Comparison of ENCODE assay signal across 28 mouse cellular contexts in the genomic region with DNA sequence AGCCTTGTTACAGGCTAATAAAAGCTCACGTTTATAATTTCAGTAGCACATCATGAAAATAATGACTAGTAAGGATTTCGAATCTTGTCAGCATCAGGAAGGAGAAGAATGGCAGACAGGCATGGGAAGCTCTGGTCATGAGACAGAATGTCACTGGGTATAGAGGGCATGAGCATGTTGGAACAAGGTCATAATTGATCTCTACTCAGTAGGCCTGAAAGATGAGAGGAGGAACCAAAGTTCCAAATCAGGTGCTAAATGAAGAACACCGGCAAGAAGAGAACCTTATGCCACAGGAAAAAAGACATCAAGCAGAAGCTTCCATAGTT.
"Had no signal": no experiment of that assay in that cellular context is flagged by ENCODE, and none has a peak within 500 bp of the region (broad histone marks: within the 10 kb centered on the region; RNA-seq: fewer than 3 reads in every experiment).

No protein-coding gene starts in this region.

- H3K4me1 ChIP-seq: embryonic facial prominence, embryonic 13.5 days; embryonic facial prominence, embryonic 15.5 days; forebrain, embryonic 10.5 days; forebrain, embryonic 12.5 days; forebrain, embryonic 13.5 days; forebrain, embryonic 15.5 days had no signal

- H3K27me3 ChIP-seq: embryonic facial prominence, embryonic 12.5 days; embryonic facial prominence, embryonic 13.5 days; embryonic facial prominence, embryonic 15.5 days; forebrain, embryonic 12.5 days; forebrain, embryonic 13.5 days; forebrain, embryonic 15.5 days had no signal

- H3K4me3 ChIP-seq: embryonic facial prominence, embryonic 10.5 days; embryonic facial prominence, embryonic 12.5 days; embryonic facial prominence, embryonic 13.5 days; embryonic facial prominence, embryonic 15.5 days; erythroblast, embryonic 14.5 days; forebrain, embryonic 10.5 days; forebrain, embryonic 12.5 days; forebrain, embryonic 13.5 days; forebrain, embryonic 15.5 days; gastrocnemius, adult 2 months had no signal

- H3K4me2 ChIP-seq: embryonic facial prominence, embryonic 12.5 days; embryonic facial prominence, embryonic 13.5 days; embryonic facial prominence, embryonic 15.5 days; forebrain, embryonic 12.5 days; forebrain, embryonic 13.5 days; forebrain, embryonic 15.5 days had no signal

- H3K36me3 ChIP-seq: embryonic facial prominence, embryonic 10.5 days; embryonic facial prominence, embryonic 12.5 days; embryonic facial prominence, embryonic 13.5 days; embryonic facial prominence, embryonic 15.5 days; forebrain, embryonic 10.5 days; forebrain, embryonic 12.5 days; forebrain, embryonic 15.5 days had no signal

- H3K9me3 ChIP-seq: embryonic facial prominence, embryonic 10.5 days; embryonic facial prominence, embryonic 12.5 days; embryonic facial prominence, embryonic 13.5 days; embryonic facial prominence, embryonic 15.5 days; forebrain, embryonic 10.5 days; forebrain, embryonic 12.5 days; forebrain, embryonic 13.5 days; forebrain, embryonic 15.5 days had no signal

- H3K9ac ChIP-seq: embryonic facial prominence, embryonic 12.5 days; embryonic facial prominence, embryonic 13.5 days; embryonic facial prominence, embryonic 15.5 days; forebrain, embryonic 12.5 days; forebrain, embryonic 13.5 days; forebrain, embryonic 15.5 days; forebrain, postnatal 0 days had no signal

- DNase-seq: cerebellum, adult 18-20 months; cerebellum, adult 2 months; cerebellum, adult 8-10 months; cerebellum, adult 9-10 months; cerebellum, adult 9-11 months; cerebellum, postnatal 10 days; cerebellum, postnatal 14 days; cerebellum, postnatal 25 days; cerebellum, postnatal 36 days; embryo, embryonic 11 days; forebrain, postnatal 0 days; gastrocnemius, adult 2 months; gastrocnemius, postnatal 10 days; gastrocnemius, postnatal 14 days; gastrocnemius, postnatal 25 days; gastrocnemius, postnatal 36 days; heart, adult 11 months had no signal

- H3K27ac ChIP-seq: embryonic facial prominence, embryonic 10.5 days; embryonic facial prominence, embryonic 12.5 days; embryonic facial prominence, embryonic 13.5 days; embryonic facial prominence, embryonic 15.5 days; forebrain, embryonic 10.5 days; forebrain, embryonic 12.5 days; forebrain, embryonic 13.5 days; forebrain, embryonic 15.5 days; gastrocnemius, adult 2 months had no signal

- ATAC-seq: forebrain, embryonic 13.5 days; forebrain, embryonic 14.5 days; forebrain, embryonic 15.5 days; forebrain, embryonic 16.5 days; forebrain, postnatal 0 days had no signal
